Mouse (Mus musculus) adipocyte (in vitro differentiated cells): ENCODE results near the gene Hist1h4m.
"Not testable (repeated sequence)": the region's sequence is repeated elsewhere in the genome, so short reads cannot be mapped to it uniquely, and the experiment has no call there.

Experiments
- DNase-seq: peaks from one replicate; pipeline ENCODE4 v3.0.0-alpha.2; 2016; ENCODE audit warnings: low spot score

Hist1h4m gene

GRCm38 (mm10) chr13:21811539-21811938 lies at the start of gene Hist1h4m:
TSS of gene Hist1h4m (plus strand) at chr13:21811746.
- not testable (repeated sequence) for DNase-seq

- peak; percentile 88 for DNase-seq
These were observed 32.5 kb upstream of the Hist1h4m start for GRCm38 (mm10) chr13:21778814-21779766.

- DNase-seq, result peak; percentile 70
These were observed 31.5 kb upstream of the Hist1h4m start, which contains the start of gene Hist1h1b for GRCm38 (mm10) chr13:21779767-21780731. TSS of gene Hist1h1b (minus strand) at chr13:21780625.

- DNase-seq, result no peak
These were observed 30.5 kb upstream of the Hist1h4m start for GRCm38 (mm10) chr13:21781021-21781555.

GRCm38 (mm10) chr13:21781639-21782038 lies 29.9 kb upstream of the Hist1h4m start:
- DNase-seq, result no peak

GRCm38 (mm10) chr13:21782361-21783254 lies 28.9 kb upstream of the Hist1h4m start:
- DNase-seq, result peak; percentile 41

- DNase-seq, result peak; percentile 86
These were observed 28.3 kb upstream of the Hist1h4m start, which contains the start of gene Hist1h3i for GRCm38 (mm10) chr13:21783255-21783617. TSS of gene Hist1h3i (minus strand) at chr13:21783370.

- DNase-seq, result peak; percentile 54
These were observed 27.8 kb upstream of the Hist1h4m start for GRCm38 (mm10) chr13:21783734-21784161.

- no peak for DNase-seq
These were observed 27.2 kb upstream of the Hist1h4m start for GRCm38 (mm10) chr13:21784311-21784710.

GRCm38 (mm10) chr13:21786189-21786898 lies 25.2 kb upstream of the Hist1h4m start:
- no peak for DNase-seq

- peak; percentile 98 for DNase-seq
These were observed 24.5 kb upstream of the Hist1h4m start, which contains the start of the genes Hist1h2an and Hist1h2bp for GRCm38 (mm10) chr13:21786899-21787629. TSS of gene Hist1h2an (minus strand) at chr13:21787218. TSS of gene Hist1h2bp (plus strand) at chr13:21787461.

- DNase-seq, result no peak
These were observed 23.6 kb upstream of the Hist1h4m start for GRCm38 (mm10) chr13:21787760-21788593.

- DNase-seq, result no peak
These were observed 21.6 kb upstream of the Hist1h4m start for GRCm38 (mm10) chr13:21789925-21790324.

GRCm38 (mm10) chr13:21790601-21791283 lies 20.8 kb upstream of the Hist1h4m start:
- no peak for DNase-seq

- DNase-seq, result no peak
These were observed 16.0 kb upstream of the Hist1h4m start for GRCm38 (mm10) chr13:21795584-21795983.

- not testable (repeated sequence) for DNase-seq
These were observed 14.4 kb upstream of the Hist1h4m start for GRCm38 (mm10) chr13:21797163-21797562.

GRCm38 (mm10) chr13:21803058-21803457 lies 8.5 kb upstream of the Hist1h4m start:
- DNase-seq, result not testable (repeated sequence)

- DNase-seq, result not testable (repeated sequence)
These were observed 1.5 kb upstream of the Hist1h4m start, which contains the start of the genes Hist1h2bq and Hist1h2ao for GRCm38 (mm10) chr13:21810073-21810472. TSS of gene Hist1h2bq (minus strand) at chr13:21810197. TSS of gene Hist1h2ao (plus strand) at chr13:21810465.
